Mouse (Mus musculus): ENCODE data around the gene Dvl3.

DNA sequence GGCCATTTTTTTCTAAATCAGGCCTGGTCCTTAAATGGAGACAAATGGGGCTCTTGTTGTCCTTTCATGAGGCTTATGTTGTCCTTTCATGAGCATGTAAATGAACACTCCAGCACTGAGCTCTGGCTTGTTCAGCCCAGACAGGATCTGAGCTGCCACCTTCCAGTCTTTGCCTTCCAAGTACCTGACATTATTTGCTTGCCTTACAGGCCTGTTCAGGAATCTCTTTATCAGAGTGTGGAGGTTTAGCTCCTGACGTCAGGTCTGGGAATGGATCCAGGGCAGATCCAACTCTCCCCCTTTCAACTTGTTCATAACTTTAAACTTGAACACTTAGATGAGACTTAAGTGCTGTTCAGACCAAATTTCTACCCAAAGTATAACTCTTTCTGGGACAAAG, 39.9 kb upstream of the Dvl3 start:
- TF ChIP-seq CTCF (IDR thresholded peaks at IDR 0.05; ENCODE audit: low read depth) (no peak), EP300 (IDR thresholded peaks at IDR 0.05; ENCODE audit: low read depth) (no peak)
